Mouse (Mus musculus) kidney, adult 9 months (tissue): ENCODE results near the gene Prkcq.
A peak's percentile ranks its signal among the peaks of the same experiment; 100 is the strongest.

Experiments
- DNase-seq: peaks from one replicate; pipeline ENCODE4 v3.0.0; 2022

The Prkcq gene

DNA sequence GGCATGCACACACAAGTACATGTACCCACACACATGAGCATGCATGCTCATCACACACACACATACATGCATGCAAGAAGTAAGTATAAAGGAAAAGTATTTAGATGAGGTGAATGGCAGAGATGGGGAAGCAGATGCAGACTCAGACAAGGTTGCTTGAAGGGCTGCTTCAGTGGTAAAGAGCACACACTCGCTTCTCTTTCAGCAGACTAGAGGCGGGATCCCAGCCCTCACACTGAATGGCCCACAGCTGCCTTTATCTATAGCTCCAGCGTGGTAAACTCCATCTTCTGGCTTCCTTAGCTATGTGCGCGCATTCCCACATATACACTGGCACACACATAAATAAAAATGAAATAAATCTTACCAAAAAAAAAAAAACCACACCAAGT is 53.6 kb downstream of the Prkcq start:
- no peak for DNase-seq

DNA sequence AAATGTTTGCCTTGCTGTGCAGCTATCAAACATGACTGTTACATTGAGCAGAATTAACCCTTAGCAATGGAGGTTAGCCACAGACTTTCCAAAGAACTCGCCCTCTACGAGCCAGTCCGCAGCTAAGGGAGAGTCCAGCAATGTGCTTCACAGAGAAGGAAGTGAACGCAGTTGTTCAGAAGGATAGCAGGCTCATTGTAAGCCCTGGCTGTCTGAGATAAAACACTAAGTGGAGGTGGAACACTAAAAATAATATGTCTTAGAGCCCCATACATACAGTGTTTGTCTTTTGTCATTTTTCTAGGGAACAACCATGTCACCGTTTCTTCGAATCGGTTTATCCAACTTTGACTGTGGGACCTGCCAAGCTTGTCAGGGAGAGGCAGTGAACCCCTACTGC is 54.6 kb downstream of the Prkcq start:
- DNase-seq = no peak

DNA sequence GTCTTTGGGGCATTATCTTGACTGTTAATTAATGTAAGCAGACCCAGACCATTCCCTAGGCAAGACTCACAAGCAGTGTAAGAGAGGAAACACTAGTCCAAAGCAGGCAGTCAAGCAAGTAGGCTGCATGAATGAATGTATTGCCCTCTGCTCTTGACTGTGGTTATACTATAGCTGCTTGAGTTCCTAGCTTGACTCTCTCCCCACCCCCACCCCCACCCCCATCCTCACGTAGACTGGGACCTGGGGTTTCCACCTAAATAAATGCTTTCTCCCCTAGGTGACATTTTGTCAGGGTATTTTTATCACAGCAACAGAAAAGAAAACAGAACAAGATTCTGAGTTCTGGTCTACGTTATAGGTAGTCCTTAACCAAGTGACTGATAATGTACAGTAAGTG is 57.2 kb downstream of the Prkcq start:
- DNase-seq = no peak

DNA sequence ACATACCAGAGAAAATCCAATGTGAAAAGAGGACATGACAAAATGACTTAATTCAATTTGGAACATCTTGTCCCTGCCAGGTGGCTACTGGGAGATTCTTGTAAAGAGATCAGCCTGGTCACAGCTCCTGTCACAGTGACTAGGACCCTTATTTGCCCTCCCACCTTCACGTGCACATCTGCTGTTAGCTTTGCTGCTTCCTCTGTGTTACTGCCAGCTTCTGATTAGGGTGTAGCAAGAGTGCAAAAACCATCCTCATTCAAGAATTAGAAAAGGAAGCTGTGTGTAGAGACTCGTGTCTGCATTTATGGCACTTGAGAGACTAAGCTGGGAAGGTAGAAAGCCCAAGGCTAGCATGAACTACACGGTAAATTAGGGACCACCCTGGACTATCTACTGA is 59.2 kb downstream of the Prkcq start:
- no peak for DNase-seq

DNA sequence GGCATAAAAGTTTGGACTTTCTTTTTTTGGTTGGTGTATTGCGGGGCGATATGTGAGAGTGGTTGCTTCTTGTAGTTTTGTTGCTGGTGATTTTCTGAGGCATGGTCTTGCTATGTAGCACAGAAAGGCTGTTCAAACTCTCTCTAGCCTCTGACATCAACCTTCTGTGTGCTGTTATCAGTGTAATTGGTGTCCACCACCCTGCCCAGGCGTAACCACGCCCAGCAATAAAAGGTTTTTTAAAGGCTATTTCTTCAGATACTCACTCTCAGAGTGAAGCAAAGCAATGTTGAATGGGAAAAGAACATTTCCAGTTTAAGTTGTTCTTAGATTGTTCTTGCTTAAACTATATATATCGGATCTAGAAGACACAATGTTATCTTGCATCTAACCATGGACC is 60.1 kb downstream of the Prkcq start:
- DNase-seq = no peak

DNA sequence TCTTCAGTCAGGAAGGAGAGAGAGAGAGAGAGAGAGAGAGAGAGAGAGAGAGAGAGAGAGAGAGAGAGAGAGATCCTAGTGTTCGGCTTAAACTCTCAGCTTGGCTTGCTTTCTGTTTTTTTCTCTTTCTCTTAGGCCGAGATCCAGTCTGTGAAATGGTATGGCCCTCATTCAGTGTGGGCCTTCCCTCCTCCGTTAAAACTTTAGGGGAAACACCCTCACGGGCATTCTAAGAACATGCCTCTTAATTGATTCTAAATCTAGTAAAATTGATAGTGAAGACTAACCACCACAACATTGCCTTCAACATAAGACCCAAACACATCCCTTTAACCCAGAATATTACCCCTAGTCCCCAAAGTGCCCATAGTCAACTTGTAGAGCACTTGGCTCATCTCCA is 66.3 kb downstream of the Prkcq start:
- DNase-seq = no peak

DNA sequence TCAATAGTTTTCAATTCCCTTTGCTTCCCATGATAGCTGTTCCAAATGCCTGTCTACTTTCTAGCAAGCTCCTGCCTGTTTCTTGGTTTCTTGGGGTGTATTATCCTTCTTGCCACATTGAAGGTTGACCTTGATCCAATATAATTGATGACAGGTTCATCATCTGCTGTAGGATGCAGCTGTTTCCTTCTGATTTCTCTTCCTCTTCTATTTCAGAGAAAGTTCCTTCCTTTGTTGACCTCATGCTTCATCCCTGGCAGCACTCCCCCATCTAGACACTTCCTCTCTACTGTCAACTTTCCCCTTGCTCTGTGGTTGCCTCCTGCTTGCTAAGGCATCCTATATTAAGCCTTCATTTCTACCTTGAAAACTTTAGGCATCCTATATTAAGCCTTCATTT is 67.6 kb downstream of the Prkcq start:
- DNase-seq = peak; percentile 35

DNA sequence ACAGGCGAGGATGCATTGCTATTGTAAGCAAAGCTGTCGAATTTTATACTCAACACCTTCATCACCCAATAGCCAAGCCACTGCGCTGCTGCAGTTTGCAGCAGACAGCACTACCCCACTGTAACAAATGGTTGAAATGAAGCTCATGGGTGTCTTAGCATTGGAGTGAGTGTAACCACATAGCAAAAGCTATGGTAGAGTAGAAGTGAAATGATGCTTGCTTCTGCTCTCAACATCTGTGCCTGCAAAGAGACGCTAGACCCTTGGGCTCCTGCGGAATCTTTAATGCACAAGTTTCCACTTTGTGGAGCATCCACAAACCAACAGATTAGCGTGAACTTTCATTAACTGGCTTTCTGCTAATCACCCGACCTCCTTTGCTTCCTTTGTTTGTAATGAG is 74.0 kb downstream of the Prkcq start:
- DNase-seq = no peak

DNA sequence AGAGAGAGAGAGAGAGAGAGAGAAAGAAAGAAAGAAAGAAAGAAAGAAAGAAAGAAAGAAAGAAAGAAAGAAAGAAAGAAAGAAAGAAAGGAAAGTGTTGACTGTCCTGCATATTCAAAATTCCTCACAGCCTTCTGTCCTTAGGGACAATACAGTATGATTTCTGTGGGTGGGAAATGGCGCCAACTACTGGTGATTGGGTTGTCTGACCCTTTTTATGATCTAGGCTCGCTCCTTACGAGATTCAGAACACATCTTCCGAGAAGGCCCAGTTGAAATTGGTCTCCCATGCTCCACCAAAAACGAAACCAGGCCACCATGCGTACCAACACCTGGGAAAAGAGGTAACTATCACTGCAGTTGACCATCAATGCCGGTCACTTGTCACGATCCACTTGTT is 82.0 kb downstream of the Prkcq start:
- peak; percentile 60 for DNase-seq

DNA sequence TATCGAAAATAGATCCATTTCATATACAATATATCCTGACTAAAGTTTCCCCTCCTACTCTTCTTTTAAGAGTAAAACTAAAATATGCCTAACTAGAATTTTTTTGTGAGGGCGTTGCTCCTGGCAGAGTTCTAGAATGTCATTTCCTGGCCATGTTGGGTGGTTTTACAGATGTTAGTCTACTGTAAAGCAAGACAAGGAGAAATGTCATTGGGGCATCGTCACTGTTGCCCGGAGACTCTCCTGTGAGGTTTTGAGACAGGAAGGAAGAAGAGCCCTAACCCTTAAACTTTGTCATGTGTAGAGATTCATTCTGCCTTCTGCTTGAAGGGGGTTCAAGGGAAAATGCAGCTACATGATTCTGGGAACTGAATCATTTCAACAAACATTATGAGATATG is 82.5 kb downstream of the Prkcq start:
- DNase-seq = no peak

DNA sequence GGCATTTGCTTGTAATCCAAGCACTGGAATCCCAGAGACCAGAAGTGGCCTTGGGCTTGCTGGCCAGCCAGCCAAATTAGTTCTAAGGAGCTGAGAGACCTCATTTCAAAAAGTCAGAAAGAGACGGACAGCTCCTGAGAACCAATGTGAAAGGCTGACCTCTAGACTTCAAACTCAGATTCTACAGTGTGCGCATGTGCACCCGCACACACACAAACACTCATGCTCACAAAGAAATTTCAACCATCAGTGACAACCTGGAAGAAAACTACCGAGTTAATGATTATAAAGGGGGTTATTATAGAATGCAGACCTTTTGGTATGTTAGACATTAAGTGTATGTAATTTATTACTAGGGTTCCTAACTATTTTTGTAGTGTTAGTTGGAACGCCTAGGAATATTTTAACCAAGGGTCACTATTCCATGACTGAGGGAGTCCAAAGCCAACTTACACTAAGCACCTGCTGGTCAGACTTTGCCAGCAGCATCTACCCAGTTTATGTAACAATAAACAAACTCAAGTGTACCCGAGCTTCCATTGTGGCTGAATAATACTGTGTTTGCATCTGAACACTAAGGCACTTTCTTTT is 85.4 kb downstream of the Prkcq start:
- DNase-seq = peak; percentile 84

DNA sequence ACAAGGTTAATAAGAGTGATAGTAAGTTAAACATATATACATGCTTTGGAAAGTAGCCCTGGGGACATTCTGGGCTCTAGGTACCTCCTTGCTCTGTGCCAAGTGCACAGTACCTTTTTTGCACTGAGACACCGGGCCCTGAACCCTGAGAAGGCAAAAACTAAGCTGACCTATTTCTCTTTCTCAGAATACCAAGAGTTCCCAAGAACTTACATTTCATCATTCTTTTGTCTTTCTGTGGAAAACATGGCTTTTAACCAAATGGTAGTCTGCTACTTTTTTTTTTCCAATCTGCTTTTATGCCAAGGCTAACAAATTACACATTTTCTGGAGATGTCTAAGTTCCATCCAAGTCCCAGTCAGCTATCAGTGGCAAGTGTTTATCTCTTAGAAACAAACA is 86.3 kb downstream of the Prkcq start:
- DNase-seq = no peak

DNA sequence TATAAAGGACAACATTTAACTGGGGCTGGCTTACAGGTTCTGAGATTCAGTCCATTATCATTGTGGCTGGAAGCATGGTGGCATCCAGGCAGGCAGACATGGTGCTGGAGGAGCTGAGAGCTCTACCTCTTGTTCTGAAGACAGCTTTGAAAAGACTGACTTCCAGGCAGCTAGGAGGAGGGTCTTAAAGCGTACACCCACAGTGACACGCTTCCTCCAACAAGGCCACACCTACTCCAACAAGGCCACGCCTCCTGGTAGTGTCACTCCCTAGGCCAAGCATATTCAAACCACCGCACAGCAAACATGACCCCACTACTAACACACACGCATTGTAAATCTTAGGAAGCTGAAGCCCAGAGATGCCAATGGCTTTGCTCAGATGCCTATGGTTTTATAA is 87.5 kb downstream of the Prkcq start:
- no peak for DNase-seq

DNA sequence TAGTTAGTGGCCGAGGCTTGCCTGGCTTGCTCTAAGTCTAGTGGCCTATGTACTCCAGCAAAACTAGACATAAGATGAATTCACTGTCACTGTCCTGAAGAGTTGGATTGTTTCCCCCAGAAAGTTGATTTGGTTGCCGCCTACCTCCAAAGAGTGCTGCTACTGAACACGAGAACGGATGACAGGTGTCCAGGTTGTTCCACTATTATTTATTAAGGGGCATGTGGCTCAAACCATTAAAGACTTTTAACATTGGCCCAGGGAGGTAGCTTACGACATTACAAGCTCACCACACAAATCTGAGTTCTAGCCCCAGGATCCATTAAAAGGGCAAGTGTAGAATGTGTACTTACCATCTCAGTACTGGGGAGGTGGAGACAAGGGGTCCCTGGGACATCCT is 92.9 kb downstream of the Prkcq start:
- DNase-seq = peak; percentile 70

DNA sequence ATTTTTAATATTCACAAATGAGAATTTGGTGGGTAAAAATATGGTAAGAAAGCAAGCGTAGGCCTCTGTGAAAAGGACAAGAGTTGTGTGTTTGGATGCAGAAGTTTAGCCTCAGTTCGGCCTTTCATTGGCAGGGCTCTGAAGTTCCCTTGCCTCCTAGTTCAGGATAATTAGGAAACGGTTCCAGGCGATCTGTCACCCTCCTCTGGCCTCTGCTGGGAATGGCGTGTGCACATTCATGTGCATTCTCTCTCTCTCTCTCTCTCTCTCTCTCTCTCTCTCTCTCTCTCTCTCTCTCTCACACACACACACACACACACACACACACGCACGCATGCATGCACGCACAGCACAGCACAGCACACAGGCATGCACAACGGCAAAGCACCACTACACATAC is 93.5 kb downstream of the Prkcq start:
- peak; percentile 46 for DNase-seq

DNA sequence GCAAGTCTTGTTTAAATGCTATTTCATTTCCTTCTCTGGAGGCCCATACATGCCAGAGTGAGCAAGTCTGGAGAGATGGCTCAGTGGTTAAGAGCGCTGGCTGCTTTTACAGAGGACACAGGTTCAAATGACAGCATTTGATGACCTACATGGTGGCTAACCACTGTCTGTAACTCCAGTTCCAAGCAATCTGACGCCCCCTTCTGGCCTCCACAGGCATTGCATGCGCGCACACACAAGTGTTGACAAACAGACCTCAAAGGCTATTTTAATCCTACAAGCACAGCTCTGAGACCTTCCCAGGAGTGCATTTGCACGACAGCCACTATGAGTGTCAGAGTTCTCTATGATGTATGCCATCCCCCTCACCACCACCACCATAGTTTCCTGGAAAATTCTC is 94.4 kb downstream of the Prkcq start:
- DNase-seq = peak; percentile 30

DNA sequence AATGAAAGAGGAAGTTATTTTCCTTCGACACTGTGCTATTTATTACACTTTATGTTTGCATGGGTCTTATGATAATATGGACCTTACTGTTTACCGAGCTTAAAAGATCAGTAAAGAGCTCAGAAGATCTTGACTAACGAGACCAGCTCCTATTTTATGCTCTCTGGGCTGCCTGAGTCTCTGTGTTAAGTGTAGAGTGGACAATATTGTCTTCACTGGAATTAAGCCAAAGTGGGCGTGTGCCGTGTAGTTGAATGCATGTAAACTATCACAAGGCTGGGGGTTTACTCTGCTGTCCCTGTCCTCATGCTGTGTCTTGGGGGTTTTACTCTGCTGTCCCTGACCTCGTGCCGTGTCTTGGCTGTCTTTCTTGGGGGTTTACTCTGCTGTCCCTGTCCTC is 107.1 kb downstream of the Prkcq start:
- DNase-seq = no peak

DNA sequence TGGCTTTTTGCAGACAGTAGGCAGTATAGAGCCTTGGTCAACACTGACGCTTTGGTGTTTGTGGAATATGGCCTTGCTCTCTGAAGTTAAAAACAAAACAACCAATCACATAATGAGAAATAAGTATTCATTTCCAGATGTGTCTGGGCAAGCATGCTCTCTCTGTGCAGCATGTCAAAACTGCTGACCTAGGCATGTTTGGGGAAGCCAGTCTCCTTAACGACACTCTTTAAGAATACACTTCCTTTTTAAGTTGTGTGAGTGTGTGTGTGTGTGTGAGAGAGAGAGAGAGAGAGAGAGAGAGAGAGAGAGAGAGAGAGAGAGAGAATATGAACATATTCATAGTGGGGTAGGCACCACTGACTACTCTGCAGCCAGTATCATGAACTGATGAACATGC is 108.3 kb downstream of the Prkcq start:
- no peak for DNase-seq

DNA sequence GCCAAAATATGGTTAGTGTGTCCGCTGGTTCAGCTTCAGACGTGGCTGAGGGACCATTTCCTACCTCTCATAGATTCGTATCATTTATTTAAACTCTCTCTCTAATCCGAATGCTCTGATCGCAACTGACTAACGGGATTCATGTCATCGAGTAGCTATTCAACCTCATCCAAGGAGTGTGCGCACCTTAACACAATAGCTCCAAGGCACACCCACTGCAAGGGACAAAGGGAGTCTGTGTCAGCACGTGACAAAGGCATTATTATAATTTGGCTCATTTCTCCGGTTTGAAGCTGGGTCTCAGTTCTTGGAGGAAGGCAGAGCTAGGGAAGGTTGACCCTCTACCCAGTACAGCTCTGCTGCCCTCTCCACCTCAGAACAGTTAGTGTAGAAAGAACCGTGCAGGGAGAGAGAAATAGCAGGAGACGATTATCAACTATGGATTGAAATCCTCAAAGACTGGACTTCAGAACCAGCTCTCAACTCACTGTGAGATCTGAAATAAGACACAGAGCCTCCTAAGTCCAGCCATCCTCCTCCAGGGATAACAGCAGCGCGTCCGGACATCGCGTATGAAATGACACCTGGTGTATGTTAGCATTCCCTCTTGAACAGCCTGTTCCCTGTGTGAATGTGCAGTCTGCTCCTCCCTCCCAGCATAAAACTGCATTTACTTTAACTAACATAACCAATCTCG is 116.1 kb downstream of the Prkcq start:
- no peak for DNase-seq

DNA sequence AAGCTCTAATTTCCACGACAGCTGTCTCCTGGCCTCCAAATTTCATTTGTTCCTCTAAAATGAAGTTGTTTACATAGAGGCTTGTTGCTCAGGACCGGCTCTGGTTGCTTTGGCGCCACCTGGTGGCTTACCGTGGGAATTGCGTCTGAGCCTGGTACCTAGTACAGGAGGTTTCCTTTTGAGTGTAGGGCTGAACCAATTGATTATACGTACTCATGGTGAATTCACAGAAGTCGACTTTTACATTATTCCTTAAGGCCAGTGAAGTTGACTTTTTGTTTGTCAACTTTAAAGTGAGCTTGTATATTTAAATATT is 116.6 kb downstream of the Prkcq start:
- DNase-seq = peak; percentile 86

DNA sequence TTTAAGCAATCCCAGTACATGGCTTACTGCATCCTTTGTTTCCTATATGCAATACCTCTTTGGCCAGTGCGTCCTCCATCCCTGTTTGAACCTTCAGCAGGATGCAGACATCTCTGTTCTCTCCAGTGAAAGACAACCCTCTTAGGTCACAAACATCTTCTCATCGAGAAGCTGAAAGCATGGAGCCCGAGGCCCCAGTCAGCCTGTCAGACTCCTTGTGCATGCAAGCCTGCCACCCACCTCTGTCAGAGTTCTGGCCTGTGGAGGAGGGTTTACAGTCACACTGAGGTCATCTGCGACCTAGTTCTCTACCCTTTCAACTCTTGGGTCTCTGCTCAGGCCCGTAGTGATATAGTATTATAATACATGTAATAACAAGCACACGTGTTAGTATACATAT is 119.0 kb downstream of the Prkcq start:
- DNase-seq = no peak

DNA sequence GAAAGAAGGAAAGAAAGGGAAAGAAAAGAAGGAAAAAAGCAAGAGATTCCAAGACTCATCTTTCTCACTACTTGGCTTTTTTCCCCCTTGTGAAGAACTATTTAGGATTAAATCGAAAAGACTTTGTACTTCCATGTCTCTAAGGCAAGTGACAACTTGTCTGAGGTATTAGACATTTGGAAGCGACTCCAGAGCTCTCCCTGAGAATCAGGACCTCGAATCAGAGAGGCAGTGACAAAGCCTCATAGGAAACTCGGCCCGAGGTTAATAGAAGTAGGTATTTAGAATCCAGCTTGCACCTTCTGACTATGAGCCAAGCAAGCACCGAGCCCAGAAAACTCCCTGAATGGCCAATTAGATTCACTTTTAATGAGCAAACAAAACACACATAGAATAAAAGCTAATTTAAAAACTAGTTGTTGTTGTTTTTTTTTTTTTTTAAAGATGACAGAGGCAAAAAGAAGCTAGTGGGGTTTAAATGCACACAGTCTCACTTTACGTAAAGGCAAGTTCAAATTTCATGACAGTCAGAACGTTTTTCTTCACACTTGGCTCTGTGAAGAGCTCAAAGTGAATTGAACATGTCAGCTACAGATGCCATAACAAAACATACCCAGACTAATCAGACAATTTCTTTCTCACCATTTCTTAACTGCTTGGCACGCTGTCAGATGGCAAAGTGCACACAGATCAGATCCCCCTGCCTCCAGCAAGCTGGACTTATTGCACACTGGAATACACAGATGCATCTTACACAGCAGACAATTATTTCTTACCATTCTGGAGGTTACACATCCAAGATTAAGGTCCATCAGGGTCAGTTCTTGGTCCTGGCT is 119.9 kb downstream of the Prkcq start:
- no peak for DNase-seq

DNA sequence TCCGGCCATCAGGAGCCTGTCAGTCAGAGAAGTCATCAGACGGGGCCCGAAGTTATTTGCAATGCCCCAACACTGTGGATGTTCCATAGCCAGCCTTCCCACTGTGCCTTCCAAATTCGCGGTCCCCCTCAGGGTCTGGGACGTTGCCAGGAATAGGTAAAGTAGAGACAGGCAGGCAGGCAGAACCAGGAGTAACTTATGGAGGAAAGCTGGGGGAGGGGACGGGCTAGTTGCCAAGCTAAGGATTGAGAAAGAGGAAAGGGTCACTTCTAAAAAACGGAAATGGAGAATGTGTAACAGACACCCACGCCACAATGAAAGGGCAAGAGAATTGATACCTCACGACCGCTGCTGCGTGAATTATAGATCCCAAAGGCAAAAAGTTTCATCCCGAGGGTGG is 121.2 kb downstream of the Prkcq start:
- DNase-seq = no peak

DNA sequence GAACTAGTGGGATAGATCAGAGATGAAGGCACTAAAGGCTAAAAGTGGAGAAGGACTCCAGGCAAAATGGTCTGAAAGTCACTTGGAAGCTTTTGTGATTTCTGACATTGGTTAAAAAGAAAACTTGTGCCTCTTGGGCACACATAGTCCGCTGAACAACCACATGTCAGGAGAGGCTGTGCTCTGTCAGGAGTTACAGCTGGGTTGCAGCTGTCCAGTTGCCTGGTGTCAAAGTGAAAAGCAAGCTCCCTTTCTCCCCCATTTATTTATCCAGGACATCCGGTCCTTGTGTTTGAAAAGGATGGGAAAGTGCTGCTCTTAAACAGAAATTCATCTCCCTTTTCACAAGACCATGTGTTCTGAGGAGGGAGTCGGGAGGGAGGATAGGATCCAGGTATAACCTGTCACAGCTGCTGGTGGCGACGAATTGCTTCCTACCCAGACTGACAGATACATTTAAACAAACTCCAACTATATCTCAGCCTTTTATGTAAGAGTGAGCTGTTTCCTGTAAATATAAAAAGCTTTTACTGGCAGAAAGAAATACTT is 122.8 kb downstream of the Prkcq start:
- DNase-seq = no peak
